Mouse (Mus musculus) MEL (cell line): ENCODE results near the gene Cldn19. TPM values are rescaled to one million over a fixed set of nuclear protein-coding genes. Genes with fewer than 3 reads are reported as not detected.

Experiments used
- DNase-seq: peaks from one replicate; pipeline ENCODE4 v3.0.0; 2011; ENCODE audit warnings: low read depth, low spot score
- H3K27ac ChIP-seq: 2 replicates; pipeline ENCODE4 v1.5.1; 2012; ENCODE audit warnings: low read depth, mild to moderate bottlenecking, control low read depth, low read length, moderate library complexity; ENCODE audit not compliant: control insufficient read depth
- H3K27me3 ChIP-seq, 2 experiments: fragments of 150-350 bp in 1 of 2; sonication (generic) in 1 of 2; 2 replicates each; pipeline ENCODE4 v1.6.1; 2012; ENCODE audit warnings: low read length in 2 of 2, mild to moderate bottlenecking in 2 of 2, improper control_type of control experiment in 1 of 2, moderate library complexity in 1 of 2; ENCODE audit not compliant: insufficient read depth in 2 of 2, control insufficient read depth in 1 of 2
- H3K36me3 ChIP-seq, 2 experiments: 2 replicates each; pipeline ENCODE4 v1.6.1; 2012 to 2014; ENCODE audit warnings: low read length in 2 of 2, improper control_type of control experiment in 1 of 2, inconsistent platforms in 1 of 2, mild to moderate bottlenecking in 1 of 2; ENCODE audit not compliant: insufficient read depth in 2 of 2, control insufficient read depth in 1 of 2
- H3K4me1 ChIP-seq, 2 experiments: fragments of 150-350 bp in 1 of 2; sonication (generic) in 1 of 2; 2 replicates each; pipeline ENCODE4 v1.6.1; 2012; ENCODE audit warnings: low read length in 2 of 2, improper control_type of control experiment in 1 of 2, mild to moderate bottlenecking in 1 of 2; ENCODE audit not compliant: insufficient read depth in 2 of 2, control insufficient read depth in 1 of 2
- H3K4me3 ChIP-seq, 2 experiments: fragments of 150-350 bp in 1 of 2; sonication (generic) in 1 of 2; 2 replicates each; pipeline ENCODE4 v1.5.1; 2012; ENCODE audit warnings: low read depth in 2 of 2, low read length in 2 of 2, mild to moderate bottlenecking in 2 of 2, moderate library complexity in 2 of 2, control low read depth in 1 of 2, improper control_type of control experiment in 1 of 2; ENCODE audit not compliant: control insufficient read depth in 1 of 2, insufficient read depth in 1 of 2
- H3K79me2 ChIP-seq: 2 replicates; pipeline ENCODE4 v1.6.1; 2012; ENCODE audit warnings: mild to moderate bottlenecking, low read length, moderate library complexity; ENCODE audit not compliant: control insufficient read depth, poor library complexity, insufficient read depth
- H3K9ac ChIP-seq: 2 replicates; pipeline ENCODE4 v1.6.1; 2012; ENCODE audit warnings: low read depth, mild to moderate bottlenecking, control low read depth, low read length, moderate library complexity; ENCODE audit not compliant: control insufficient read depth, poor library complexity, severe bottlenecking
- H3K9me3 ChIP-seq: fragments of 150-350 bp; sonication (generic); replicated peaks from 2 replicates; pipeline ENCODE4 v1.6.1; 2012; ENCODE audit warnings: mild to moderate bottlenecking, low read length, improper control_type of control experiment, moderate library complexity; ENCODE audit not compliant: insufficient read depth
- CHD1 ChIP-seq: IDR thresholded peaks from 2 replicates; pipeline ENCODE4 v1.6.1; 2012; ENCODE audit warnings: low read depth, mild to moderate bottlenecking, inconsistent platforms, low read length, improper control_type of control experiment
- CHD2 ChIP-seq: IDR thresholded peaks from 2 replicates; pipeline ENCODE4 v1.6.1; 2011; ENCODE audit warnings: low read length, improper control_type of control experiment
- EP300 ChIP-seq, 2 experiments: IDR thresholded peaks; 2 replicates each; pipeline ENCODE4 v1.6.1; 2011; ENCODE audit warnings: improper control_type of control experiment in 2 of 2, low read length in 2 of 2, low read depth in 1 of 2, mild to moderate bottlenecking in 1 of 2
- HCFC1 ChIP-seq: IDR thresholded peaks from 2 replicates; pipeline ENCODE4 v1.6.1; 2012; ENCODE audit warnings: low read depth, mild to moderate bottlenecking, inconsistent platforms, low read length, improper control_type of control experiment, moderate library complexity
- KAT2A ChIP-seq: conservative IDR thresholded peaks from 2 replicates; pipeline ENCODE4 v1.6.1; 2012; ENCODE audit warnings: low read depth, low read length, improper control_type of control experiment, inconsistent platforms
- MYC ChIP-seq: IDR thresholded peaks from 2 replicates; pipeline ENCODE4 v1.6.1; 2011; ENCODE audit warnings: low read depth, mild to moderate bottlenecking, low read length, improper control_type of control experiment, moderate library complexity
- POLR2A ChIP-seq, 2 experiments: IDR thresholded peaks; 2 replicates each; pipeline ENCODE4 v1.6.1; 2011 to 2012; ENCODE audit warnings: low read length in 2 of 2, mild to moderate bottlenecking in 2 of 2, control low read depth in 1 of 2, improper control_type of control experiment in 1 of 2, low read depth in 1 of 2, moderate library complexity in 1 of 2; ENCODE audit not compliant: control insufficient read depth in 1 of 2, insufficient read depth in 1 of 2, poor library complexity in 1 of 2
- POLR2AphosphoS2 ChIP-seq: IDR thresholded peaks from 2 replicates; pipeline ENCODE4 v1.6.1; 2011; ENCODE audit warnings: low read length, improper control_type of control experiment
- POLR2AphosphoS5 ChIP-seq: IDR thresholded peaks from 2 replicates; pipeline ENCODE4 v1.6.1; 2012; ENCODE audit warnings: low read depth, borderline replicate concordance, mild to moderate bottlenecking, inconsistent platforms, low read length, moderate library complexity, mixed read lengths
- RCOR1 ChIP-seq: IDR thresholded peaks from 2 replicates; pipeline ENCODE4 v1.6.1; 2012; ENCODE audit warnings: low read depth, mild to moderate bottlenecking, inconsistent platforms, low read length, improper control_type of control experiment
- SMC3 ChIP-seq: IDR thresholded peaks from 2 replicates; pipeline ENCODE4 v1.6.1; 2011; ENCODE audit warnings: low read depth, low read length, improper control_type of control experiment
- TCF12 ChIP-seq: IDR thresholded peaks from 2 replicates; pipeline ENCODE4 v1.6.1; 2014; ENCODE audit warnings: low read depth, mild to moderate bottlenecking, inconsistent platforms, low read length, improper control_type of control experiment, moderate library complexity
- UBTF ChIP-seq: IDR thresholded peaks from 2 replicates; pipeline ENCODE4 v1.6.1; 2012; ENCODE audit warnings: low read depth, mild to moderate bottlenecking, inconsistent platforms, low read length, improper control_type of control experiment, moderate library complexity, borderline replicate concordance; ENCODE audit not compliant: insufficient read depth
- USF2 ChIP-seq, 2 experiments: IDR thresholded peaks; 2 replicates each; pipeline ENCODE4 v1.6.1; 2011 to 2012; ENCODE audit warnings: improper control_type of control experiment in 2 of 2, low read length in 2 of 2, borderline replicate concordance in 1 of 2, inconsistent platforms in 1 of 2, low read depth in 1 of 2, mild to moderate bottlenecking in 1 of 2; ENCODE audit not compliant: insufficient read depth in 1 of 2
- ZKSCAN1 ChIP-seq: IDR thresholded peaks from 2 replicates; pipeline ENCODE4 v1.6.1; 2012; ENCODE audit warnings: low read depth, mild to moderate bottlenecking, inconsistent platforms, low read length, improper control_type of control experiment, moderate library complexity
- ZMIZ1 ChIP-seq: IDR thresholded peaks from 2 replicates; pipeline ENCODE4 v1.6.1; 2012; ENCODE audit warnings: low read depth, mild to moderate bottlenecking, inconsistent platforms, low read length, improper control_type of control experiment, moderate library complexity
- ZNF384 ChIP-seq: IDR thresholded peaks from 2 replicates; pipeline ENCODE4 v1.6.1; 2012; ENCODE audit warnings: low read depth, mild to moderate bottlenecking, inconsistent platforms, low read length, improper control_type of control experiment
- polyA plus RNA-seq, 2 experiments: library from polyadenylated mRNA; stranded (reverse) in 1 of 2; unstranded in 1 of 2; fragments of >175 nt in 1 of 2; fragments of >200 nt in 1 of 2; gene quantifications; 2 replicates each; pipeline versions ENCODE4 v1.2.1 to v1.2.4; 2012; ENCODE audit warnings: low replicate concordance in 2 of 2, low read depth in 1 of 2; ENCODE audit not compliant: insufficient read length in 2 of 2, insufficient read depth in 1 of 2, missing spikeins in 1 of 2
- total RNA-seq: library from RNA; depleted of rRNA; stranded (reverse); fragments of 300-350 nt; gene quantifications from 2 replicates; pipeline ENCODE4 v1.2.3, GENCODE M21; 2012

Cldn19 gene
- total and polyA plus RNA-seq, 3 experiments: not detected

GRCm38 (mm10) chr4:119224534-119224933, 30.7 kb upstream of the Cldn19 start:
- DNase-seq: no peak
- Histone ChIP-seq H3K9me3 (no peaks in the 10 kb centered on the region), H3K4me3 (no peak overlapping the region), H3K4me1 (peaks cover 0 to 12% of the 10 kb centered on the region in 2 experiments; a peak in 2 of 4 replicates), H3K79me2 (no peaks in the 10 kb centered on the region), H3K36me3 (peaks cover 0 to 15% of the 10 kb centered on the region in 2 experiments; a peak in 2 of 4 replicates), H3K27ac (no peak overlapping the region), H3K27me3 (no peaks in the 10 kb centered on the region), H3K9ac (no peak overlapping the region)
- TF ChIP-seq POLR2AphosphoS5 (no peak), UBTF (no peak), POLR2AphosphoS2 (no peak), ZMIZ1 (no peak), RCOR1 (no peak), EP300 (IDR thresholded peaks at IDR 0.05; ENCODE audit: low read depth in 1 of 2, low read length in 2 of 2) (no peak), MYC (no peak), ZNF384 (no peak), SMC3 (no peak)

- DNase-seq: no peak
- Histone ChIP-seq H3K9me3 (no peaks in the 10 kb centered on the region), H3K4me3 (no peak overlapping the region), H3K36me3 (peaks cover 0 to 15% of the 10 kb centered on the region in 2 experiments; a peak in 2 of 4 replicates), H3K27ac (no peak overlapping the region), H3K4me1 (peaks cover 0 to 12% of the 10 kb centered on the region in 2 experiments; a peak in 2 of 4 replicates), H3K79me2 (no peaks in the 10 kb centered on the region; the same call in 1 of the 2 replicates)
- TF ChIP-seq TCF12 (no peak), HCFC1 (no peak), CHD1 (no peak), ZKSCAN1 (no peak), CHD2 (no peak), USF2 (IDR thresholded peaks at IDR 0.05; ENCODE audit: borderline replicate concordance in 1 of 2, insufficient read depth in 1 of 2, low read depth in 1 of 2, low read length in 2 of 2) (no peak), EP300 (IDR thresholded peaks at IDR 0.05; ENCODE audit: low read depth in 1 of 2, low read length in 2 of 2) (no peak), KAT2A (no peak), POLR2A (IDR thresholded peaks at IDR 0.05; ENCODE audit: control insufficient read depth in 1 of 2, insufficient read depth in 1 of 2, low read depth in 1 of 2, low read length in 2 of 2, poor library complexity in 1 of 2) (no peak), ZNF384 (no peak)
- TF ChIP-seq, all 39 proteins: peak for 0
- Histone ChIP-seq H3K9ac (no peak overlapping the region), H3K27me3 (no peaks in the 10 kb centered on the region)
These were observed 29.5 kb upstream of the Cldn19 start for GRCm38 (mm10) chr4:119225719-119226118.
